In the genomic region with DNA sequence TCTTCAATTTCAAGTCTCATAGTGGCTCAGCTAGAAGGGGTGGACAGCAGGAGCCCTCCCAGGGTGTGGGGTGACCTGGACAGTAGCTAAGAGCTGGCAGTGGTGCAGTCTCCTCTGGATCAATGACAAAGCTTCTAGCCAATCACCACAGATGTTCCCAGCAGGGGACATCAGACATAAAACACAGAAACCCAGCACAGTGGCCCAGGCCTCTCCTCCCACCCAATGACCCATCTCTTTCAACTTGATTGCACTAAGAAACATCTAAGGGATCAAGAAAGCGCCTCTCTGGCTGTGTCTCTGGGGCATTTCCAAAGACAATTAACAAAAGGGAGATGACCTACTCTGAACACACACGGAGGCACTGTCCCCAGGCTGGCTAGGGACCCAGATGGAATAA, we compare ENCODE assay signal across 22 mouse cellular contexts. TPM values are rescaled to one million over a fixed set of nuclear protein-coding genes. Genes with fewer than 3 reads are reported as not detected.
DNase-seq lines count a peak whose midpoint lies in the region.
"Had no signal": no experiment of that assay in that cellular context is flagged by ENCODE, and none has a peak within 500 bp of the region (broad histone marks: within the 10 kb centered on the region; RNA-seq: fewer than 3 reads in every experiment).

No protein-coding gene starts in this region.

- WGBS in heart, embryonic 10.5 days: 63% methylated on average over 2 of the region's 2 CpGs

- H3K4me1 ChIP-seq in heart, embryonic 10.5 days: 0 out of 2 replicates have a peak, but pooled peaks cover 4% of the 10 kb centered on the region
- H3K4me1 ChIP-seq: embryonic facial prominence, embryonic 10.5 days; forebrain, embryonic 13.5 days had no signal

- H3K36me3 ChIP-seq in heart, embryonic 10.5 days: peaks cover 10% of the 10 kb centered on the region
- H3K36me3 ChIP-seq: embryonic facial prominence, embryonic 10.5 days; embryonic facial prominence, embryonic 12.5 days; forebrain, embryonic 15.5 days had no signal

- no peak overlapping the region for H3K4me3 ChIP-seq in heart, embryonic 10.5 days
- H3K4me3 ChIP-seq: embryonic facial prominence, embryonic 10.5 days; embryonic facial prominence, embryonic 12.5 days; forebrain, embryonic 13.5 days; forebrain, embryonic 15.5 days had no signal

- H3K27ac ChIP-seq in heart, embryonic 10.5 days: no peak overlapping the region
- H3K27ac ChIP-seq: embryonic facial prominence, embryonic 10.5 days; embryonic facial prominence, embryonic 12.5 days; forebrain, embryonic 13.5 days; forebrain, embryonic 15.5 days had no signal

- intact Hi-C loops in heart, postnatal 10 days (cut with DNase I): no loop called here
- intact Hi-C loops in left cerebral cortex, postnatal 4 days (cut with DNase I): no loop called here
- intact Hi-C loops in left cerebral cortex, postnatal 25 days (cut with DNase I): no loop called here

- H3K9me3 ChIP-seq in heart, embryonic 10.5 days: no peaks in the 10 kb centered on the region
- H3K9me3 ChIP-seq: embryonic facial prominence, embryonic 10.5 days; embryonic facial prominence, embryonic 12.5 days; forebrain, embryonic 13.5 days; forebrain, embryonic 15.5 days had no signal

- DNase-seq in heart, embryonic 10.5 days (ENCODE audit: low spot score): peak; percentile 46
- DNase-seq in heart, postnatal 10 days: no peak
- DNase-seq in left cerebral cortex, postnatal 4 days: peak; percentile 10
- DNase-seq in left cerebral cortex, postnatal 25 days (ENCODE audit: low spot score in 2 of 2): no peak
- peak; percentile 6 for DNase-seq in urinary bladder, adult 2 months (ENCODE audit: low spot score)
- DNase-seq in urinary bladder, postnatal 10 days (ENCODE audit: low spot score): no peak
- peak; percentile 46 for DNase-seq in brain, adult 2 months (ENCODE audit: low read depth, low spot score)
- DNase-seq in ovary, postnatal 10 days (ENCODE audit: low spot score): no peak
- DNase-seq: adrenal gland, adult 8-10 months; adrenal gland, postnatal 14 days; adrenal gland, postnatal 36 days; cerebellum, adult 11 months; cerebellum, adult 18-20 months; cerebellum, adult 9-10 months; cerebellum, postnatal 25 days; forebrain, postnatal 0 days had no signal

- H3K27me3 ChIP-seq in heart, embryonic 10.5 days (ENCODE audit: insufficient read depth, poor library complexity, severe bottlenecking): no peaks in the 10 kb centered on the region
- H3K27me3 ChIP-seq: embryonic facial prominence, embryonic 12.5 days; forebrain, embryonic 13.5 days; forebrain, embryonic 15.5 days; Patski had no signal

RNA-seq across cellular contexts. Expression of gene Sorl1, which starts 48.9 kb away (rescaled TPM):
- 6.8 and 12.6 TPM in 2 replicates for polyA plus RNA-seq in heart, embryonic 10.5 days (2016; fragmentation: Nextera tagmentation; extraction: Ambion mirVana)
- total RNA-seq in heart, postnatal 10 days (2021): 1 to 10 TPM; 7.5 to 8.2 TPM
- total RNA-seq in left cerebral cortex, postnatal 4 days (2021): 10 to 100 TPM; 44.8 to 45.3 TPM
- 100 to 1,000 TPM; 203 to 227 TPM for total RNA-seq in left cerebral cortex, postnatal 25 days (2021)
- polyA plus RNA-seq in urinary bladder, adult 2 months (2012; rRNA removed): 56.4 and 62.6 TPM in 2 replicates
- total RNA-seq: MEL had no signal

Comparison
In these comparisons a context has a peak if more than half of its experiments do, and no peak if none do; other contexts are left out.
1. DNase-seq: peak in heart, embryonic 10.5 days (single experiment), left cerebral cortex, postnatal 4 days (single experiment), urinary bladder, adult 2 months (single experiment) and brain, adult 2 months (single experiment); none in heart, postnatal 10 days (0 of 2), left cerebral cortex, postnatal 25 days (0 of 2), urinary bladder, postnatal 10 days (single experiment) and ovary, postnatal 10 days (single experiment).
2. RNA of gene Sorl1, which starts 48.9 kb away (total RNA-seq): 203 to 227 TPM in left cerebral cortex, postnatal 25 days and 44.8 to 45.3 TPM in left cerebral cortex, postnatal 4 days; 7.5 to 8.2 TPM in heart, postnatal 10 days; every median in the first group is over 4 times any median in the second.